Mouse (Mus musculus): Measurements from ENCODE around the gene Rora. TPM values are rescaled to one million over a fixed set of nuclear protein-coding genes. Genes with fewer than 3 reads are reported as not detected.

Rora gene
- polyA plus RNA-seq, 1 experiment = 0.85 TPM

DNA sequence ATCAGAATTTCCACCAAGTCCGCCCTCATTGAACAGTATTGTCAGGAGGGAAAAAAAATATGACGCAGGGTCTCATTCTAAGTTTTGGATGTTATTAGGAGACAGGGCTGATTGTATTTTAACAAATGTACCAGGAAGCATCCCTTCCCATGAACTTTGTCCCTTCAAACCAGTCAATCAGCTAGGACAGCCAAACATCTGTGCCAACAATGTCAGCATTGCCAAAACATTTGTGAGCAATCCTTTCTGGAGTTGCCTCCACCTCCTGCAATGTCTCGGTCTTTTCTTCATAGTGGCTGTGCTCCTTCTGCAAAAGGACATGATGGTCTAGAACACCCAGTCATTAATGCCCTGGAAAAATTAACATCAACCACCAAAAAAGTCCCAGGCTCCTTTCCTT lies 678.2 kb downstream of the Rora start:
- Histone ChIP-seq H3K27ac (ENCODE audit: control insufficient read depth, insufficient read depth, low read depth, low read length, poor library complexity) (no peak overlapping the region), H3K4me3 (replicated peaks; ENCODE audit: control insufficient read depth, low read depth, low read length) (no peak overlapping the region), H3K4me1 (ENCODE audit: control insufficient read depth, insufficient read depth, low read length) (peaks cover 2% of the 10 kb centered on the region; the same call in 1 of the 2 replicates)
- 85% methylated on average over 3 of the region's 3 CpGs for WGBS
- no peak for TF ChIP-seq CTCF (IDR thresholded peaks at IDR 0.05; ENCODE audit: control insufficient read depth, insufficient read depth, low read length)
- TF ChIP-seq POLR2A (IDR thresholded peaks at IDR 0.05; ENCODE audit: borderline replicate concordance, control insufficient read depth, low read depth, low read length) = no peak

DNA sequence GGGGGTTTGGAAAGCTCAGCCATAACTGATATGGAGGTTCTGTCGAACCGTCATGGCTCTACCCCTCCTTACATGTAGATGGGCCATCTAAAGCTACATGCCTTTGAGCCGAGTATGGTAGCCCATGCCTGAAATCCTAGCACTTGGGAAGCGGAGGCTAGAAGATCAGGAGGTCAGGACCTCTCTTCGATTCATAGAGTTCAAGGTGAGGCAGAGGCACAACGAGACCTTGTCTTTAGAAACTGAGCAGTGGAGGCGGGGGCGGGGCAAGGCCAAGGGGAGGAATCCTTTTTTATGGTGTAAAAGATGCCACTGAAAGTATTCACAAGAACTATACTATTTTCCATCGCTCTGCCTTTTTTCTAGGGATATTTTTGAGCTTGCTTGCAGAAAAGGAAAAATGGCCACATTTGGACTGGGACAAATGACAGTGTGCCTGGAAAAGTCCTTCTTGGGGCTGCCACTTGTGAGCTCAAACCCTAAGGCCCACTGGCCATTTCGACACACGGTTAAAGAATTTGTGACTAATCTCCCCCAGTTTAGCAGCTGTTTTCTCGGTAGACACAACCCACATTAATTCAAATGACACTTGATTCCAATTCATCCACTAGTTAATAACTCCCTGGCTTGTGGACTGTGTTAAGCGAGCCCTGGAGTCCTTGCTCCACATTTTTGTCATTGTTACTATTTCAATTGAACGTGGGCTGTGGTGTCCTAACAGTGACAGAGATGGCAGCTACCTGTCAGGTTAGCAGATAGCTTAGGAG lies 679.4 kb downstream of the Rora start:
- WGBS = 74% methylated on average over 14 of the region's 14 CpGs
- TF ChIP-seq POLR2A (IDR thresholded peaks at IDR 0.05; ENCODE audit: borderline replicate concordance, control insufficient read depth, low read depth, low read length) (no peak), CTCF (IDR thresholded peaks at IDR 0.05; ENCODE audit: control insufficient read depth, insufficient read depth, low read length) (no peak)
- Histone ChIP-seq H3K27ac (ENCODE audit: control insufficient read depth, insufficient read depth, low read depth, low read length, poor library complexity) (no peak overlapping the region), H3K4me1 (ENCODE audit: control insufficient read depth, insufficient read depth, low read length) (peaks cover 2% of the 10 kb centered on the region; the same call in 1 of the 2 replicates), H3K4me3 (replicated peaks; ENCODE audit: control insufficient read depth, low read depth, low read length) (no peak overlapping the region)

DNA sequence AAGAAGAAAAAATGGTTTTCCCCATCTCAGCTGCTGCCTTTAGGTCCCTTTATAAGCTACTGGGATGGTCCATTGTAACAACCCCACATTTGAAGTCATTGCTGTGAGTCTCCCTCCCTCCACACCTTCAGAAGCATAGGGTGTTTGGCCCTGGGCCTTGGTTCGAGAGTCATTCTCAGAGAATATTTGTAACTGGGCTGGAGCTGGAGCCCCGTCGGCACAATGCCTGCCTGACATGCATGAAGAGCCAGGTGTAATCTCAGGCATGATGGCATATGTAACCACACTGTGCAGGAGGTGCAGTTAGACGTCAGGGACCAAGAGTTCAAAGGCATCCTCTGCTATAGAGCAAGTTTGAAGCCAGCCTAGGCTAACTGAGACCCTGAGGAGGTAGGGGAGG lies 680.1 kb downstream of the Rora start:
- no peak for TF ChIP-seq CTCF (IDR thresholded peaks at IDR 0.05; ENCODE audit: control insufficient read depth, insufficient read depth, low read length)
- TF ChIP-seq POLR2A (IDR thresholded peaks at IDR 0.05; ENCODE audit: borderline replicate concordance, control insufficient read depth, low read depth, low read length) = no peak
- Histone ChIP-seq H3K4me3 (replicated peaks; ENCODE audit: control insufficient read depth, low read depth, low read length) (no peak overlapping the region), H3K27ac (ENCODE audit: control insufficient read depth, insufficient read depth, low read depth, low read length, poor library complexity) (no peak overlapping the region), H3K4me1 (ENCODE audit: control insufficient read depth, insufficient read depth, low read length) (peaks cover 2% of the 10 kb centered on the region; the same call in 1 of the 2 replicates)
- 86% methylated on average over 4 of the region's 4 CpGs for WGBS

DNA sequence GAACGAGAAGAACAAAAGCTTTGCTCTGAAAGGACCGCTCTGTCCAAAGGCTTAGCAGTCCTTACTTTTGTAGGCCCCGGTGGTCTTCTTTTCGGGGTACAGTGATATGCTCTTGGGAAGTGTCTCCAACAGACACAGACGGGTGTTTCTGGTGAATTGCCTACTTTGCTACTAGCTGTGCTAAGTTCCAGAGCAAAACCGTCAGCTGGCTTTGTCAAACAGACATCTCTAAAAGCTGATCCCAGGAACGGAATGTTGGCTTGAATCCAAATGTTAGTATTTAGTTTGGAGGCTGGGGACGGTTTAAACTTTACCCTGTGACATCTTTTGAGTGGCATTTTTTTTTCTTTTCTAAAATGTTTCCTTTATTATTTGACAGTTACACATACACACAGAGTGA lies 680.5 kb downstream of the Rora start:
- 77% methylated on average over 8 of the region's 8 CpGs for WGBS
- TF ChIP-seq CTCF (IDR thresholded peaks at IDR 0.05; ENCODE audit: control insufficient read depth, insufficient read depth, low read length) = no peak
- no peak for TF ChIP-seq POLR2A (IDR thresholded peaks at IDR 0.05; ENCODE audit: borderline replicate concordance, control insufficient read depth, low read depth, low read length)
- no peak overlapping the region for H3K27ac ChIP-seq (ENCODE audit: control insufficient read depth, insufficient read depth, low read depth, low read length, poor library complexity)
- no peak overlapping the region for H3K4me3 ChIP-seq (replicated peaks; ENCODE audit: control insufficient read depth, low read depth, low read length)
- peaks cover 2% of the 10 kb centered on the region; the same call in 1 of the 2 replicates for H3K4me1 ChIP-seq (ENCODE audit: control insufficient read depth, insufficient read depth, low read length)

DNA sequence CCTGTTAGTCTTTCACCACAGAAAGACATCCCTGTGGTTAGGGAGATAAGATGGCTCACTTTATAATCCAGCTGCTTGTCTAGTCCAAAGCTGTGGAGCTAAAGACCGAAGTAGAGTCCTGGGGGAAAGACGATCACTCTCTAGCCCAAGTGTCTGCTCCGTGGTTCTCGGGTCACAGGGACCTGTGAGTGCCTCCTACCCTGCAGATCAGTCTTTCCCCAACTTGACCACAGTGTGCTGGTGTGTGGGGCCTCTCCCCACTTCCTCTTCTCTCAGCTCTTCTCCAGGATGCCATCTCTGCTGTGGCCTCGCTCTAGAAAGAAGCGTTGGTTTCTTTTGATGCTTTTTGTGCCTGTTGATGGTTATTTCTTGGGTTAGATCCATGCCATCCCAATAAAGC lies 682.5 kb downstream of the Rora start:
- Histone ChIP-seq H3K4me1 (ENCODE audit: control insufficient read depth, insufficient read depth, low read length) (peaks cover 2% of the 10 kb centered on the region; the same call in 1 of the 2 replicates), H3K27ac (ENCODE audit: control insufficient read depth, insufficient read depth, low read depth, low read length, poor library complexity) (no peak overlapping the region), H3K4me3 (replicated peaks; ENCODE audit: control insufficient read depth, low read depth, low read length) (no peak overlapping the region)
- 3% methylated on average over 6 of the region's 6 CpGs for WGBS
- no peak for TF ChIP-seq CTCF (IDR thresholded peaks at IDR 0.05; ENCODE audit: control insufficient read depth, insufficient read depth, low read length)
- TF ChIP-seq POLR2A (IDR thresholded peaks at IDR 0.05; ENCODE audit: borderline replicate concordance, control insufficient read depth, low read depth, low read length) = no peak

DNA sequence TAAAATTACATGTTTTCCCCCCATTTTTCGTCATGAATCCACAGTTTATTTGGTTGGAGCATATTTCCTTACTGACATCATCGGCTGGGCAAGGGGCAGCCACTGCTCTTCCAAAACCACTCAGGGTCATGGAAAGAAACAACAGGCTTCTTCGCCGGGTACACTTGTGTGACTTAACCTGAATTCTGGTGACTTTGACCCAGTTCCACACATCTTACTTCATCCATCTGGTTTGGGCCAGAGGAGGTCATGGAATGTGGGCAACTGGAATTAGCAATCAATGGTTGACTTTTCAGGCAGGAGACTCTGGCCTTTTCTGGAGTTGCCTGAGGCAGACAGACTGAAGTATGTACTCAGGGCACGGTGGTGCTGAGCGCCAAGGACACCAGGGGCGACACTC lies 685.6 kb downstream of the Rora start:
- H3K4me3 ChIP-seq (replicated peaks; ENCODE audit: control insufficient read depth, low read depth, low read length) = no peak overlapping the region
- H3K27ac ChIP-seq (ENCODE audit: control insufficient read depth, insufficient read depth, low read depth, low read length, poor library complexity) = no peak overlapping the region
- WGBS = 88% methylated on average over 7 of the region's 7 CpGs
- H3K4me1 ChIP-seq (ENCODE audit: control insufficient read depth, insufficient read depth, low read length) = peaks cover 2% of the 10 kb centered on the region; the same call in 1 of the 2 replicates
- TF ChIP-seq CTCF (IDR thresholded peaks at IDR 0.05; ENCODE audit: control insufficient read depth, insufficient read depth, low read length) = no peak

DNA sequence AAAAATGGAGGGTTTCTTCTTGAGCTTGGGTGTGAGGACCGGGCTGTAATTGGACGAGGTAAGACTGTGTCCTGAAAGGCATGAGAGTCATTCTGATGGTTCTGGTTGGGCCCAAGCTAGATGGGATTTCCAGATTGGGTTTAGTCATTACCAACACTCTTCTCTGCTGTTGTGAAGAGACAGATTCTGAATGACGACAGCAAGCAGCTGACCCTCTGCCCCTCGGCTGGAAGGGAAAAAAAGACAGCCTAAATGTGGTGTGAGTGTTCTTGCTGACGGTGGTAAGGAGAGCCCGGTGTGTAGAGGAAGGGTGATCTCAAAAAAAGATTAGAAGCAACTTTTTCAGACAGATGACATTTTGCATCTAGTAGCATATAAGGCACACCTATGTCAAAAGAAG lies 686.2 kb downstream of the Rora start:
- no peak overlapping the region for H3K4me3 ChIP-seq (replicated peaks; ENCODE audit: control insufficient read depth, low read depth, low read length)
- no peak for TF ChIP-seq POLR2A (IDR thresholded peaks at IDR 0.05; ENCODE audit: borderline replicate concordance, control insufficient read depth, low read depth, low read length)
- TF ChIP-seq CTCF (IDR thresholded peaks at IDR 0.05; ENCODE audit: control insufficient read depth, insufficient read depth, low read length) = no peak
- no peak overlapping the region for H3K27ac ChIP-seq (ENCODE audit: control insufficient read depth, insufficient read depth, low read depth, low read length, poor library complexity)
- WGBS = 78% methylated on average over 6 of the region's 6 CpGs
- peaks cover 2% of the 10 kb centered on the region; the same call in 1 of the 2 replicates for H3K4me1 ChIP-seq (ENCODE audit: control insufficient read depth, insufficient read depth, low read length)

DNA sequence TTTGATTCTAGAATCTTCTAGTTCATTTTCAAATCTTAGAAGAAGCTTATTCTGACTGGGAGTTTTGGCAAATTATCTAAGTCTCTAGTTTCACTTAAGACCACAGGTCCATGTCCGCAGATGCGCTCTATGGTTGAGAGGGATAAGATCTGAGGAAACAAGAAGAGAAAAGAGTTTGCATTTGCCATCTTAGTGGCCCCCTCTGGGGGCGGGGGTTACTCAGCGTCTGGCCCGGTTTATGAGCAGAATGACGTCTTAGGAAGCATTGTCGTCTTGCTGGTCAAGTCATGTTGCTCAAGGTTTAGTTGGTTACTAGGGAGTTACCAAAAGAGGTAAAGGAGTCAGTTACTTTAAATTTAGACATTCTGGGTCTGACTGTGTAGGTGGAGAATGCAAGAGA lies 686.8 kb downstream of the Rora start:
- TF ChIP-seq POLR2A (IDR thresholded peaks at IDR 0.05; ENCODE audit: borderline replicate concordance, control insufficient read depth, low read depth, low read length) = no peak
- peaks cover 2% of the 10 kb centered on the region; the same call in 1 of the 2 replicates for H3K4me1 ChIP-seq (ENCODE audit: control insufficient read depth, insufficient read depth, low read length)
- no peak overlapping the region for H3K27ac ChIP-seq (ENCODE audit: control insufficient read depth, insufficient read depth, low read depth, low read length, poor library complexity)
- H3K4me3 ChIP-seq (replicated peaks; ENCODE audit: control insufficient read depth, low read depth, low read length) = no peak overlapping the region
- 79% methylated on average over 7 of the region's 7 CpGs for WGBS

DNA sequence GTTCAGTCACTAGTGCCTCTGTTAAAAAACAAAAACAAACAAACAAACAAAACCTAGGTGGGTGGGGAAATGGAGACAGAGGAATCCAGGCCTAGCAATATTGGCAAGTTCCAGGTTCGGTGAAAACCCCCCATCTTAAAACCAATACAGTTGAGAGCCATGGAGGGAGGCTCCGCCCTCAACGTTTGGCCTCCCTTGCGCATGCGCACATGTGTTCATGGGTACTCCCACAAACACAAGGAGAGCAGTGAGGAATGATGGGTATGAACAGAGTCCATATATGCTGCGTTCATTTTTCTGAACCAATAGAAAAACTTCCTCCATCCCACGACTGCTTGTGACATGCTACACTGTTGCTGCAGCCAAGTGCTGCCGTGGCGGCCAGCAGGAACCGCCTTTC lies 690.3 kb downstream of the Rora start:
- TF ChIP-seq POLR2A (IDR thresholded peaks at IDR 0.05; ENCODE audit: borderline replicate concordance, control insufficient read depth, low read depth, low read length) = no peak
- TF ChIP-seq CTCF (IDR thresholded peaks at IDR 0.05; ENCODE audit: control insufficient read depth, insufficient read depth, low read length) = no peak
- H3K27ac ChIP-seq (ENCODE audit: control insufficient read depth, insufficient read depth, low read depth, low read length, poor library complexity) = no peak overlapping the region
- WGBS = 88% methylated on average over 10 of the region's 10 CpGs
- no peaks in the 10 kb centered on the region for H3K4me1 ChIP-seq (ENCODE audit: control insufficient read depth, insufficient read depth, low read length)
- H3K4me3 ChIP-seq (replicated peaks; ENCODE audit: control insufficient read depth, low read depth, low read length) = no peak overlapping the region
